Mouse (Mus musculus): ENCODE results near the gene Man2a2. TPM values are rescaled to one million over a fixed set of nuclear protein-coding genes. Genes with fewer than 3 reads are reported as not detected.

Man2a2 gene
- polyA plus RNA-seq, 1 experiment from 2014 or later: 23.1 TPM

DNA sequence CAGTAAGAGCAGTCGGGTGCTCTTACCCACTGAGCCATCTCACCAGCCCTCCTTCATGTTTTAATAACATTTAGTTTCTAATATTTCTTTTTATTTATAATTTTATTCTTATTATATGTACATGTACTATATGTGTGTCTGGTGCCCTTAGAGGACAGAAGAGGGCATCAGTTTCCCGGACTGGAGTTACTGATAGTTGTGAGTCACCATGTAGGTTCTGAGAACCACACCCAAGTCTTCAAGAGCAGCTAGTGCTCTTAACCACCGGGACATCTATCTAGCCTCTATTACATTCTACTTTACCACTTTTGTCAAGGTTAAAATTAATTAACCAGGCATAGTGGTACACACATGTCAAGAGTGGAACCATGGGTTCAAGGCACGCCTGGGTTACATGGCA, 23.4 kb upstream of the Man2a2 start:
- Histone ChIP-seq H3K4me1 (peaks cover 18% of the 10 kb centered on the region), H3K9me3 (replicated peaks) (no peaks in the 10 kb centered on the region), H3K27me3 (ENCODE audit: low read depth, poor library complexity, severe bottlenecking) (no peaks in the 10 kb centered on the region), H3K36me3 (peaks cover 88% of the 10 kb centered on the region), H3K4me3 (no peak overlapping the region), H3K27ac (no peak overlapping the region)
- 95% methylated on average over 4 of the region's 4 CpGs for WGBS
- no peak for DNase-seq (ENCODE audit: low spot score)

DNA sequence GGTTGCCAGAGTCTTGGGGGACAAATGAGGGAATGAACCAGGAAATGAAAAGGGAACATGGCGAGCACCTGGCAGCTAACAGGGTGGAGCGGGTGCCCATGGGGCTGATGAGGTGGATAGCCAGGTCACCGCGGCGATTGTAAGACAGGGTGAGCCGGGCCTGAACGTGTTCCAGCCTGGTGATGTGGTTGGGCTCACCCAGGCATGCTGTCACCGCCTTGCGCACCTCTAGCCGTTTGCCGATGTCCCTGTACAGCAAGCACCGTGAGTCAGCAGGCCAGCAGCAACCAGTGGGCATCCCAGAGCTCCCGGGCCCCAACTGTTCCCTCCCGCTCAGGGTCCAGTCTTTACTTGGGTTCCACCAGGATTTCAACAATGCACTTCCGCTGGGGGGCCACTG, 20.9 kb upstream of the Man2a2 start:
- peaks cover 78% of the 10 kb centered on the region for H3K36me3 ChIP-seq
- 95% methylated on average over 15 of the region's 15 CpGs for WGBS

DNA sequence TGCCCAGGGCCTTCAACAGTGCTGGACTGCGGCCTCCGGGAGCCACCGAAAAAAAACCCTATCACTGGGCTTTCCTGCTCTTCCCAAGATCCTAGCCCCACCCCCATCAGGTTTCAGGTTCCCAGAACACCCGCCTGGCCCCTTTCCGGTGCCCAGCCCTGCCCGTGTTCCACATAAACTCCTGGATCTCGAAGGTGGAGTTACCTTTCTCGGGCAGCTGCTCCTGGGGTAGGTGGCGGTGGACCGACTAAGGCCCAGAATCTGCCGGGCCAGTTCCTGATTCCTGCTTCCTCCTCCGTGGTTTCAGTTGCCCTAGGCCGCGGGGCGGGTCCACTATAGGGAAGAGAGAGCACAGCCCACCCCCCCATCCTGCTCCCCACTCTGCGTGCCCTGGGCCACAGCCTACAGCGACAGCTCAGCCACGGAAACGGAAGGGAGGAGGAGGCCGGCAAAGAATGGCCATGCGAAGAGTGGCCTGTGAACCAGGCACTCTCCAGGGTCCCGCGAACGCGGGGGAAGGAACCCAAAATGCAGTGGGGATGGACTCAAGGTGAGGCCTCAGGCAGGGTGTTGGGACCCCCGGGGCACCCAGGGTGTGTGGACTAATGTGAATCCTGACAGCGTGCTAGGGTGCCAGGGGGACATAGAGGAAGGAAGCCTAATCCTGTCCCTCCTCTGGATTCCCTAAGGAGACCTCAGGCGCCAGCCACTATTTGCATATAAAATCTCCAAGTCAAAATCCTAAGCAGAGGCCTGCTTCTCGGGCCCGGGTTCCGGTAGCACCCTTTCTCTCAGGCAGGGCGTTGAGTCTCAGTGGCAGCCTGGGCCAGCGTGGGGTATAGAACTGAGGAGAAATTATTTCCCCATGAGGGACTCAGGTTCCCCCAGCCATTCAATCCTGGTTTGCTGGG, 16.7 kb upstream of the Man2a2 start, which contains the start of gene Fes:
TSS of gene Fes (minus strand) at position 314 of the 911 bp plus-strand sequence.
- Histone ChIP-seq H3K9me3 (replicated peaks) (no peaks in the 10 kb centered on the region), H3K4me3 (peak within 1 kb of the TSS; percentile 56), H3K4me1 (peaks cover 48% of the 10 kb centered on the region), H3K36me3 (peaks cover 47% of the 10 kb centered on the region), H3K27ac (peak within 1 kb of the TSS; percentile 91), H3K27me3 (ENCODE audit: low read depth, poor library complexity, severe bottlenecking) (peaks cover 17% of the 10 kb centered on the region)
- DNase-seq (ENCODE audit: low spot score): peak; percentile 75
- 9% methylated on average over 33 of the region's 33 CpGs for WGBS

More for the DNA sequence above, 20.9 kb upstream of the Man2a2 start:
- Histone ChIP-seq H3K4me1 (peaks cover 27% of the 10 kb centered on the region), H3K27me3 (ENCODE audit: low read depth, poor library complexity, severe bottlenecking) (0 out of 2 replicates have a peak, but pooled peaks cover under 1% of the 10 kb centered on the region), H3K4me3 (no peak overlapping the region), H3K27ac (no peak overlapping the region), H3K9me3 (replicated peaks) (no peaks in the 10 kb centered on the region)
- no peak for DNase-seq (ENCODE audit: low spot score)

DNA sequence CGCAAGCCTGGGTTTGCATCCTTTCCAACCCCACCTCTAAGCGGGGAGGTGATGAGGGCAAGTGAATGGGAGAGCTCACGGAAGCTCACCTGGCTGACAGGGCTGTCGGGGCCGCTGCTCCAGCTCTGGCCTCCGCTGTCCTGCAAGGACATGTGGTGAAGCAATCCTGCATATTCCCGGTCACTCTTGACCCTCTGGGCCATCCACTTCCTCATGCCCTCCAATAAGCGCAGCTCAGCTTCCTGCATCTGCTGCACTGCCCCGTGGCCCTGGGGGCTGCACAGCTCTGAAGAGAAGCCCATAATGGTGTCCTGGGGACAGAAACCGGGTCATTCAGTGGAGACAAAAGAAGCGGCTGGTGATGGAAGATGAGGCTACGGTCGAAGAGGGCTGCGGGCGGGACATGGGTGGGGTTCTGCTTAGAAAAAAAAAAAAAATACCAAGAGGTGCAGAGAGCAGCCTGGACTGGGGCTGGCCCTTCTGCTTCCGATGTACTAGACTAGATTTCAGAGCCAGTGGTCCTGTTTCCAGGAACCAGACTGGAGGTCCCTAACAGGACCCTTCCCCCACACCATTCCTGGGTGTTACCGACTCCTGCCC, 16.0 kb upstream of the Man2a2 start:
- peak; percentile 50 for DNase-seq (ENCODE audit: low spot score)
- H3K4me3 ChIP-seq: peak overlapping the region; percentile 56
- H3K4me1 ChIP-seq: peaks cover 51% of the 10 kb centered on the region
- H3K9me3 ChIP-seq (replicated peaks): no peaks in the 10 kb centered on the region
- WGBS: 32% methylated on average over 17 of the region's 17 CpGs
- H3K27ac ChIP-seq: peak overlapping the region; percentile 91
- H3K27me3 ChIP-seq (ENCODE audit: low read depth, poor library complexity, severe bottlenecking): peaks cover 25% of the 10 kb centered on the region
- H3K36me3 ChIP-seq: peaks cover 46% of the 10 kb centered on the region

DNA sequence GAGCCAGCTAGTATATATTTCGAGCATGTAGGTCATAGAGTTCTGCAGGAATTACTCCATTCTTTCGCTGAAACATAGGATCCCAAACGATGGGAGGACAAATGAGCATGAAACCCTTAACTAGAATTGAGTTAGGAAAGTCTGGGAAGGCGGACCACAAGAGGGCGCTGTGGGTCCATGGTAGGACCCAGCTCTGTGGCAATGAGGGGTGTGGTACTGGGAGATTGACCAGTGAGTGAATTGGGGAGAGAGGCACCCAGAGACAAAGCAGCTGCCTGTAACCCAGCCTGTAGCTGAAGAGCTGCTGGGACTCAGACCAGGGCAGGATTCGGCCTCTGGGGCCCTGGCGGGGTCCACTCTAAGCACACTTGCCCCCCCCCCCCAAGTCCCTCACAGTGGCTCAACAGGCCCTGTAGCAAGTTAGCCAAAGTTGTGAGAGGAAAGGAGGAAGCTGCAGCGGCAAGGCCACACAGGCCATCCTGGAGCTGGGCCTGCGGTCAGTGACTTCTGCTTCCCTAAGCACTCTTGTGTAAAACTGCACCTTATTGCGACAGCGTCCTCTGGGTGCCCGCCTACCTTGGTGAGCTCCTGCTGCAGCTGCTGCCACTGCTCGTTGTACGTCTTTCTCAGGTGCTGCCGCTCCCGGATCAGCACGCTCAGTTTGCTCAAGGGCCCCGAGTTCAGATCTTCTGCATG, 15.2 kb upstream of the Man2a2 start:
- H3K4me3 ChIP-seq: peak overlapping the region; percentile 56
- H3K4me1 ChIP-seq: peaks cover 56% of the 10 kb centered on the region
- H3K27me3 ChIP-seq (ENCODE audit: low read depth, poor library complexity, severe bottlenecking): peaks cover 32% of the 10 kb centered on the region
- H3K9me3 ChIP-seq (replicated peaks): no peaks in the 10 kb centered on the region
- 34% methylated on average over 18 of the region's 18 CpGs for WGBS
- peaks cover 45% of the 10 kb centered on the region for H3K36me3 ChIP-seq
- H3K27ac ChIP-seq: peak overlapping the region; percentile 91
- DNase-seq (ENCODE audit: low spot score): peak; percentile 98

DNA sequence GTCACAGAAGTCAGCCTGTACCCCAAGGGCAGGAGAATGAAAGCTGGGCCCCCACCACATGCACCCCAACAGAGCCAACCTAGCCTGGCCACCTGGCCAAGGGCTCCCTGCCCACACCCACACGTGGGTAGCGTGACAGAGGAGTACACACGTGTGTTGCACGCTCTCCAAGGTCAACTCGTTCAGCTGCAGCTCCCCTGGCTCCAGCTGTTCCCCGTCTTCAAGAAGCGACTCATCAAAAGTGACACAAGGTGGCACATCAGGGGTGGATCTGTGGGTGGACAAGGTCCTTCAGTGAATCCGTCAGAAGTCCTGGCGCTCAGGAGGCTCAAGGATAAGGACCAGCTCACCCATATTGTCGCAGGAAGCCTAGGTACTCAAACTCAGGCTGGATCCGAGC, 11.7 kb upstream of the Man2a2 start:
- peak overlapping the region; percentile 6; the same call in 1 of the 2 replicates for H3K4me3 ChIP-seq
- peaks cover 36% of the 10 kb centered on the region for H3K4me1 ChIP-seq
- H3K27ac ChIP-seq: peak overlapping the region; percentile 30; the same call in 1 of the 2 replicates
- DNase-seq (ENCODE audit: low spot score): no peak
- WGBS: 76% methylated on average over 11 of the region's 11 CpGs
- peaks cover 37% of the 10 kb centered on the region for H3K27me3 ChIP-seq (ENCODE audit: low read depth, poor library complexity, severe bottlenecking)
- H3K36me3 ChIP-seq: peaks cover 32% of the 10 kb centered on the region
- H3K9me3 ChIP-seq (replicated peaks): no peaks in the 10 kb centered on the region

DNA sequence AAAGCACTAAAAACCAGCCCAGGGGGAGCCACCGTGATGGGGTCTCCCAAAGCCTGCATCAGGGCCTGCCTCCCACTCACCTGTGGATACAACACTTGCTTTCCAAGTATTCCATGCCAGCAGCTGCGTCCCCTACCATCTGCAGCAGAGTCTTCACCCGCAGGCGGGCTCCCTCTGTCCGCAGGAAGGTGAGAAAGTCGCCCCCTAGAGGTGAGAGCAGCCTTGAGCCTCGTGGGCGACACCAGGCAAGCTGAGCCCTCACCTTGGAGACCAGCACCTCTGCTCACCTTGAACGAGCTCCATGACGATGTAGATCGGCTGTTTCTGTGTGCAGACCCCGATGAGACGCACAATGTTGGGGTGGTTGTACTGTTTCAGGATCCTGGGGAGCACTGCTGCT, 8.4 kb upstream of the Man2a2 start:
- H3K36me3 ChIP-seq: peaks cover 32% of the 10 kb centered on the region
- no peak overlapping the region for H3K27ac ChIP-seq
- peak; percentile 62 for DNase-seq (ENCODE audit: low spot score)
- H3K4me1 ChIP-seq: peaks cover 15% of the 10 kb centered on the region; the same call in 1 of the 2 replicates
- H3K4me3 ChIP-seq: no peak overlapping the region
- H3K27me3 ChIP-seq (ENCODE audit: low read depth, poor library complexity, severe bottlenecking): peaks cover 33% of the 10 kb centered on the region
- no peaks in the 10 kb centered on the region for H3K9me3 ChIP-seq (replicated peaks)
- 65% methylated on average over 13 of the region's 13 CpGs for WGBS

DNA sequence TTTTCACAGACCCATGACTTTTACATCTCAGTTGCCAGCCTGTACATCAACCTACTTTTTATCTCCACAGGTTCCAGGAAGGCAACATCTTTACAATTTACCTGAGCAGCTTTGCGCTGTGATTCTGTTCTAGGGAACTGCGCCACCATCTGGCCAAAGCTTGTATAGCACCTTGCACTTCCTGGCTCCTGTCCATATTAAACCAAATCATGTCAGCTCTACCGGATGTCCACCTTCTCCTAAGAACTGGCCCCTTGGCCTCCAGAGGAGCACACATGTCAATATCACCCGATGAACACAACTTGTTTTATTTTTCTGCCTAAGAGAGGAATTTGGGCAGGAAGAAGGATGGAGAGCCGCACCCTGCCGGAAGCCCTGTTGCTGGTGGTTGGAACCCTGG, 6.3 kb upstream of the Man2a2 start:
- 35% methylated on average over 6 of the region's 6 CpGs for WGBS
- Histone ChIP-seq H3K27me3 (ENCODE audit: low read depth, poor library complexity, severe bottlenecking) (peaks cover 16% of the 10 kb centered on the region), H3K9me3 (replicated peaks) (no peaks in the 10 kb centered on the region), H3K27ac (no peak overlapping the region), H3K36me3 (peaks cover 22% of the 10 kb centered on the region), H3K4me1 (peaks cover 8% of the 10 kb centered on the region; the same call in 1 of the 2 replicates), H3K4me3 (no peak overlapping the region)
- peak; percentile 78 for DNase-seq (ENCODE audit: low spot score)

DNA sequence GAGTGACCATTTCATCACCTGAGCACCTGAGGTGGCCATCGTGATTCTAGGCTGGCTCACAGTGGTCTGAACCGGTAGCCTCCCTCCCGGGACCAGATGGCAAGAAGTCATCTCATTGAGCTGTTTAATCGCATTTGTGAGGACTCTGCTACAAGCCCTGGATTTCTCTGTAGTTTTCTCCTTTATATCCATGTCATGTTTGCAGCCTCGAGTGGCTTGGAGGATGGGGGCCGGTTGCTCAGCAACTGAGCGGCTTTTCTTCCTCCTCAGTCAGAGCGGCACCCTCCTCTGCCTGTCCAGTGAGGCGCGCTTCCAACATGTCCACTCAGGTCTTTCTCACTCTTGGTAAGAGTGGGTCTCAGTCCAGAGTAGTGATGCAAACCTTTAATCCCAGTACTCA, 5.0 kb upstream of the Man2a2 start:
- WGBS: 88% methylated on average over 10 of the region's 10 CpGs
- Histone ChIP-seq H3K27me3 (ENCODE audit: low read depth, poor library complexity, severe bottlenecking) (peaks cover 3% of the 10 kb centered on the region), H3K4me3 (no peak overlapping the region), H3K36me3 (peaks cover 13% of the 10 kb centered on the region; the same call in 1 of the 2 replicates), H3K9me3 (replicated peaks) (no peaks in the 10 kb centered on the region), H3K4me1 (peaks cover 2% of the 10 kb centered on the region; the same call in 1 of the 2 replicates), H3K27ac (no peak overlapping the region)
- no peak for DNase-seq (ENCODE audit: low spot score)

DNA sequence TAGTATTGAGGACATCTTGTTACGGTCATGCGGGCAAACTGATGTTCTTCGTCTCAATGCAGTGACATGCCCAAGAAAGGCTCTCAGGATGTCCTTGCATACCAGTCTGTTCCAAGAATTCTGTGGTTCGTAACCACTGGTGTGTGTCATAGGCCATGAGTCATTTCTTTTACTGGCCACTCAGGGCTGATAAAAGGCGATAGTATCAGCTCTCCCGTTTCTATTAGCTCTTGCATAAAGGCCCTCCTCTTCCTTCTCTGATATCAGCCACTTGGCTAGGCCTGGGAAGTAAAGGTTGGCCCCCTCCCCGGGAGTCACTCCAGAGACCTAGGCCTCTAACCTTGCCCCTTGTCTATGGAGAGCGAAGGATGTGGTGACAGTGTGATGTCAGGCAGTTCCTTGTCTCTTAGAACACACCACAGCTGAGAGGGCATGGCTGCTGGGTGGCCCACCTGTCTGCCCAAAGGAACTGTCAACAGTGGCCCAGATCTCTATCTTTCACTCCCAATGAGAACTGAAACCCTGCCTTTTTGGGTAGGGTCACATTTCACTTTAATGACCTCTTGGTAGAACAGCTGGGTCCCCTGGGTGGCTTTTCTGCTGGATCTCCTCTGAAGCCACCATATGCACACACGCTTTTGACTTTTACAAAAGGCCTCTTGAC, 4.3 kb upstream of the Man2a2 start:
- peaks cover 10% of the 10 kb centered on the region; the same call in 1 of the 2 replicates for H3K36me3 ChIP-seq
- no peak for DNase-seq (ENCODE audit: low spot score)
- no peaks in the 10 kb centered on the region for H3K9me3 ChIP-seq (replicated peaks)
- peaks cover 4% of the 10 kb centered on the region; the same call in 1 of the 2 replicates for H3K4me1 ChIP-seq
- no peak overlapping the region for H3K4me3 ChIP-seq
- H3K27me3 ChIP-seq (ENCODE audit: low read depth, poor library complexity, severe bottlenecking): no peaks in the 10 kb centered on the region
- no peak overlapping the region for H3K27ac ChIP-seq
- 92% methylated on average over 9 of the region's 9 CpGs for WGBS

DNA sequence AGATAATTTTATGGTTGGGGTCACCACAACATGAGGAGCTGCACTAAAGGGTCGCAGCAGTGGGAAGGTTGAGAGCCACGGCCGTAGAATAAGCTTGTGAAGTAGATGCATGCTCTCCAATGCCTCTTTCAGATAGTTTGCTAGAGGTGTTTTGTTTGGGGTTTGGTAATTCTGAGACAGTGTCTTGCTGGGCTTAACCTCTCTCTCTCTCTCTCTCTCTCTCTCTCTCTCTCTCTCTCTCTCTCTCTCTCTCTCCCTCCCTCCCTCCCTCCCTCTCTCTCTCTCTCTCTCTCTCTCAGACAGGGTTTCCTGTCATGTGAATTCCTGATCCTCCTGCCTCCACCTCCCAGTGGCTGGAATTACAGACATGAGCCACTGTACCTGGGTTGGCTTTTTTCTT, 3.6 kb upstream of the Man2a2 start:
- peaks cover 11% of the 10 kb centered on the region for H3K4me1 ChIP-seq
- no peaks in the 10 kb centered on the region for H3K9me3 ChIP-seq (replicated peaks)
- no peaks in the 10 kb centered on the region for H3K27me3 ChIP-seq (ENCODE audit: low read depth, poor library complexity, severe bottlenecking)
- no peak overlapping the region for H3K4me3 ChIP-seq
- H3K27ac ChIP-seq: no peak overlapping the region
- no peak for DNase-seq (ENCODE audit: low spot score)
- 84% methylated on average over 3 of the region's 3 CpGs for WGBS
- H3K36me3 ChIP-seq: peaks cover 9% of the 10 kb centered on the region; the same call in 1 of the 2 replicates

DNA sequence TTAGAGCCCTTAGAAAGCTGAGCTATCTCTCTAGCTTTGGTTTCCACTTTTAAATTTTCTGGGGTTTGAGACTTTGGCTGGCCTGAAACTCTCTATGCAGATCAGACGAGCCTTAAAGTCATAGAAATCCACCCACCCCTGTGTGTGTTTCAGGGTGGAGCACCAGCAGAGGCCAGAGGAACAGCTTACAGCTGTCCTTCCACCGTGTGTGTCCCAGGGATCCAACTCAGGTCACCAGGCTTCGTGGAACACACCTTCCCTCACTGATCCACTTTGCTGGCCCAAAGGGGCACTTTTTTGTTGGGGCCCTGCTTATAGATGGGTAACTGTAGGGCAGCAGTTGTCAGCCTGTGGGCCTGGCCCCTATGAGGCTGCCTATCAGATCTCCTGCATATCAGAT, 3.1 kb upstream of the Man2a2 start:
- H3K4me1 ChIP-seq: peaks cover 16% of the 10 kb centered on the region
- no peak overlapping the region for H3K27ac ChIP-seq
- 70% methylated on average over 3 of the region's 3 CpGs for WGBS
- H3K9me3 ChIP-seq (replicated peaks): no peaks in the 10 kb centered on the region
- H3K36me3 ChIP-seq: peaks cover 4% of the 10 kb centered on the region; the same call in 1 of the 2 replicates
- DNase-seq (ENCODE audit: low spot score): no peak
- H3K4me3 ChIP-seq: no peak overlapping the region
- no peaks in the 10 kb centered on the region for H3K27me3 ChIP-seq (ENCODE audit: low read depth, poor library complexity, severe bottlenecking)

Measured in limb, embryonic 10.5 days (tissue).